Mouse (Mus musculus): ENCODE data around the gene Pced1b. TPM values are rescaled to one million over a fixed set of nuclear protein-coding genes. Genes with fewer than 3 reads are reported as not detected.
A peak's percentile ranks its signal among the peaks of the same experiment; 100 is the strongest.
"Not testable (repeated sequence)": the region's sequence is repeated elsewhere in the genome, so short reads cannot be mapped to it uniquely, and the experiment has no call there.

The Pced1b gene
- total RNA-seq (2014; rRNA removed) = 0.92 and 1.9 TPM in 2 replicates
- 4.1 and 5.6 TPM in 2 replicates for polyA plus RNA-seq (2012; rRNA removed)

DNA sequence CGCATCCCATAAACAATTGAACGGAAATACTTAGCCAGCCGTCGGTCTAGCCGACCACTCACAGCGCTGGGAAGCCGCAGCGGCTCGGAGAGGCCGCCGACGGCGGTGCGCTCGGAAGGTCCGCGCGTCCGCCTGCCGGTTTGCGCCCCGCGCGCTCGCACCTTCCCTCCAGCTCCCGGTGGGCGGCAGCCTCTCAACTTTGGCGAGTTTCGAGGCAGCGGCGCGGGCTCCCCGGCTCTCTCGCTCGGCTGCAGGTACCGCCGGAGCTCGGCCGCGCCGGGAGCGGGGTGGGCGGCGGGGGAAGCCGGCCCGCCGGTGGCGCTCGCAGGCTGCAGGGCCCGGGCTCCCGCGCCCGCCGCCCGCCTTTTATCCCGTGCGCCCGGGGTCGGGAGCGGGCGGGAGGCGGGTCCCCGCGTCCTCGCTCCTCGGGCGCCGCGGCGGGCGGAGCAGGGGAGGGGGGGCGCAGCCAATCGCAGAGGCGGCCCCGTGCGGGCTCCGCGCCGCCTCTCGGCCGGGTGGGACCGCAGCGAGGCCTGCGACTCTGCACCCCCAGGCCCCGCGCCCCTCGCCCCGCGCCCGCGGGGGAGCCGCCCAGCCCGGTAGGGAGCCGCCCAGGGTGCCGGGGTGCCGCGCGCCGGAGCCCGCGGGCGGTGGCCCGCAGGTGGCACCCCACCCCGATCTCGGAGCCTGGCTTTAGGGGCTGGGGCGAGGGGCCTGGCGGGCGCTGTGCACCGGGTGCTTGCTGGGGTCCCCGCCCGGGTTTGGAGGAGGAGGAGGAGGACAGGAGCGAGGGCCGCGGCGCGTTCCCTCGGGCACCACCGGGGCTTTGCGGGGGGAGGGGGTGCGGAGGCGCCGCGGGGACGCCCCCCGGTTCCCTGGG is at the start of gene Pced1b, which contains the start of gene Amigo2:
Gene Pced1b (plus strand): TSS at position 197 of the 880 bp plus-strand sequence.
Gene Amigo2 (minus strand): TSS at position 377 of the 880 bp plus-strand sequence.
- Histone ChIP-seq H3K36me3 (ENCODE audit: control insufficient read depth, insufficient read depth, low read length) (no peaks in the 10 kb centered on the region; the same call in 1 of the 2 replicates), H3K4me3 (ENCODE audit: insufficient read depth, low read depth, low read length) (peak within 1 kb of the TSS; percentile 98), H3K9ac (ENCODE audit: low read depth, low read length) (peak within 1 kb of the TSS; percentile 100), H3K27me3 (ENCODE audit: control insufficient read depth, insufficient read depth, low read length) (no peaks in the 10 kb centered on the region), H3K27ac (replicated peaks; ENCODE audit: insufficient read depth, low read depth, low read length) (peak within 1 kb of the TSS; percentile 83), H3K4me1 (ENCODE audit: control insufficient read depth, insufficient read depth, low read length) (0 out of 2 replicates have a peak, but pooled peaks cover 2% of the 10 kb centered on the region), H3K79me2 (ENCODE audit: control insufficient read depth, insufficient read depth, low read length) (peaks cover 16% of the 10 kb centered on the region; the same call in 1 of the 2 replicates)
- no peak for DNase-seq (ENCODE audit: extremely low read depth, low read depth, low spot score)
- TF ChIP-seq POLR2A (IDR thresholded peaks at IDR 0.05; ENCODE audit: extremely low read depth, insufficient read depth, low read length) (peak; percentile 43; the same call in 1 of the 2 replicates), CTCF (IDR thresholded peaks at IDR 0.05; ENCODE audit: low read depth, low read length) (no peak)
- 1% methylated on average over 110 of the region's 125 CpGs for WGBS

DNA sequence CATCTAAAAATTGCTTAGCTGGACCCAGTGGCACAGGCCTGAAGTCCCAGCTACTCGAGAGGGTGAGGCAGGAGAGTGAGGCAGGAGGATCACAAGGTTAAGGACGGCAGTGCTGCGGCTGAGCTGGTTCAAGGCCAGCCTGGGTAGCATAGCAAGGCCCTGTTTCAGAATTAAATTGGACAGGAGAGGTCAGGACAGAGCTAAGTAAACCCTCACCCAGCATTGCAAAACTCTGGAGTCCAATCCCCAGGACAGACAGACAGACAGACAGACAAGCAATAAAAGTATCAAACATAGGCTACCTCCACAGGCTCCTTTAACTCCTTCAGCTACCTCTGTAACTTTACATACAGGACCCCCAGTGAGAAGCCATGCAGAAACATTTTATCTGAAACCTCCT is 42.0 kb upstream of the Pced1b start:
- Histone ChIP-seq H3K36me3 (ENCODE audit: control insufficient read depth, insufficient read depth, low read length) (no peaks in the 10 kb centered on the region), H3K9ac (ENCODE audit: low read depth, low read length) (no peak overlapping the region), H3K4me1 (ENCODE audit: control insufficient read depth, insufficient read depth, low read length) (no peaks in the 10 kb centered on the region), H3K4me3 (ENCODE audit: insufficient read depth, low read depth, low read length) (no peak overlapping the region), H3K27me3 (ENCODE audit: control insufficient read depth, insufficient read depth, low read length) (no peaks in the 10 kb centered on the region), H3K27ac (replicated peaks; ENCODE audit: insufficient read depth, low read depth, low read length) (no peak overlapping the region), H3K79me2 (ENCODE audit: control insufficient read depth, insufficient read depth, low read length) (no peaks in the 10 kb centered on the region)
- peak; percentile 81 for DNase-seq (ENCODE audit: extremely low read depth, low read depth, low spot score)
- 16% methylated on average over 3 of the region's 3 CpGs for WGBS
- TF ChIP-seq POLR2A (IDR thresholded peaks at IDR 0.05; ENCODE audit: extremely low read depth, insufficient read depth, low read length) = no peak
- TF ChIP-seq CTCF (IDR thresholded peaks at IDR 0.05; ENCODE audit: low read depth, low read length) = peak; percentile 21; the same call in 1 of the 2 replicates

DNA sequence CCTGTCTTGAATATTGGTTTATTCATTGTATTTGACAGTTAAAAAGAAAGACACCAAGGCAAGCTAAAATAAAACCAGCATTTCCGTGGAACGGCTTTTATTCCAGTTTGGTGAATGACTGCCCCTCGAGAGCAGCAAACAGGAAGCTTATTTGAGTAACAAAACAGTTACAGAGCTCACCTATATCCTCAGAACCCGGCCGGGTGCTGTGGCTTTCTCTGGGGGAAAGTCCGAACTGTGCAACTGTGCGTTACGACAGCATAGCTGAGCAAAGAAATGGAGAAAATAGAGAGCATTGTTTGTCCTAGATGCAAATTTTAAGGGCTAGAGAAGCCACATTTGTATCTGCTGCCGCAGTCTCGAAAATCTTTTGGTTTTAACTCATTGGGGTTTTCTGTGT is 41.1 kb upstream of the Pced1b start:
- H3K36me3 ChIP-seq (ENCODE audit: control insufficient read depth, insufficient read depth, low read length) = no peaks in the 10 kb centered on the region
- no peak overlapping the region for H3K4me3 ChIP-seq (ENCODE audit: insufficient read depth, low read depth, low read length)
- no peaks in the 10 kb centered on the region for H3K27me3 ChIP-seq (ENCODE audit: control insufficient read depth, insufficient read depth, low read length)
- no peak overlapping the region for H3K27ac ChIP-seq (replicated peaks; ENCODE audit: insufficient read depth, low read depth, low read length)
- no peaks in the 10 kb centered on the region for H3K4me1 ChIP-seq (ENCODE audit: control insufficient read depth, insufficient read depth, low read length)
- WGBS = 34% methylated on average over 10 of the region's 10 CpGs
- H3K9ac ChIP-seq (ENCODE audit: low read depth, low read length) = no peak overlapping the region
- DNase-seq (ENCODE audit: extremely low read depth, low read depth, low spot score) = peak; percentile 57
- no peak for TF ChIP-seq CTCF (IDR thresholded peaks at IDR 0.05; ENCODE audit: low read depth, low read length)
- no peak for TF ChIP-seq POLR2A (IDR thresholded peaks at IDR 0.05; ENCODE audit: extremely low read depth, insufficient read depth, low read length)
- no peaks in the 10 kb centered on the region for H3K79me2 ChIP-seq (ENCODE audit: control insufficient read depth, insufficient read depth, low read length)

DNA sequence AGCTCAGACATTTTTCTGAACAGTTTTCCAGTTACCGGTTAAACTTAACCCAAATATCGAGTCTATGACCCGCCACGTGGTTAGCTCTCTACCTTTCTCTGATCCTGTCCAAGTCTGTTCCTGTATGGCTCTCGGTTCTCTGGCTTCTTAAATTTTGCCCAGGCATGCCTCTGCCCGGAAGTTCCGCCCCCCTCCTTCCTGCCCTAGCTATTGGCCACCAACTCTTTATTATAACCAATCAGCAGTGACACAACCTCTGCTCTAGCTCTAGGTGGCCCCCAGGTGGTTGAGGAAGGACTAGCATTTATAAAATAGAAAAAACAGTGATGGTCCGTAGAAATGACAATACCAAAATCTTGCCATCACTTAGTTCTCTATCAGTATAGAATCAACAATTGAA is 40.4 kb upstream of the Pced1b start:
- no peak for DNase-seq (ENCODE audit: extremely low read depth, low read depth, low spot score)
- Histone ChIP-seq H3K27ac (replicated peaks; ENCODE audit: insufficient read depth, low read depth, low read length) (no peak overlapping the region), H3K4me3 (ENCODE audit: insufficient read depth, low read depth, low read length) (no peak overlapping the region), H3K27me3 (ENCODE audit: control insufficient read depth, insufficient read depth, low read length) (no peaks in the 10 kb centered on the region), H3K4me1 (ENCODE audit: control insufficient read depth, insufficient read depth, low read length) (no peaks in the 10 kb centered on the region), H3K9ac (ENCODE audit: low read depth, low read length) (no peak overlapping the region), H3K79me2 (ENCODE audit: control insufficient read depth, insufficient read depth, low read length) (no peaks in the 10 kb centered on the region), H3K36me3 (ENCODE audit: control insufficient read depth, insufficient read depth, low read length) (no peaks in the 10 kb centered on the region)
- WGBS = 97% methylated on average over 8 of the region's 8 CpGs
- TF ChIP-seq CTCF (IDR thresholded peaks at IDR 0.05; ENCODE audit: low read depth, low read length) = no peak
- no peak for TF ChIP-seq POLR2A (IDR thresholded peaks at IDR 0.05; ENCODE audit: extremely low read depth, insufficient read depth, low read length)

DNA sequence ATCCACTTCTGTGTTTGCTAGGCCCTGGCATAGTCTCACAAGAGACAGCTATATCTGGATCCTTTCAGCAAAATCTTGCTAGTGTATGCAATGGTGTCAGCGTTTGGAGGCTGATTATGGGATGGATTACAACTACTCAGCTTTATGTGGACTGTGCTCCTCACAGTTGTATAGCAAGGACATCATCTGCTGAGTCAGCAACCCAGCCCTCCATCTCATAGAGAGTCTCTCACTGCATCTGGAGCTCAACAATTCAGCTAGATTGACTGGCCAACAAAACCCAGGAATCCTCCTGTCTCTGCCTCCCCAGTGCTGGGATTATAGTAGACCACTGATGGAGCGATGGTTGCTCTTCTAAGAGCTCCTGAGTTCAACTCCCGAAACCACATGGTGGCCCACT is 37.2 kb upstream of the Pced1b start:
- H3K9ac ChIP-seq (ENCODE audit: low read depth, low read length); H3K79me2 ChIP-seq (ENCODE audit: control insufficient read depth, insufficient read depth, low read length); H3K27ac ChIP-seq (replicated peaks; ENCODE audit: insufficient read depth, low read depth, low read length); H3K4me1 ChIP-seq (ENCODE audit: control insufficient read depth, insufficient read depth, low read length); H3K4me3 ChIP-seq (ENCODE audit: insufficient read depth, low read depth, low read length); H3K27me3 ChIP-seq (ENCODE audit: control insufficient read depth, insufficient read depth, low read length); DNase-seq (ENCODE audit: extremely low read depth, low read depth, low spot score); H3K36me3 ChIP-seq (ENCODE audit: control insufficient read depth, insufficient read depth, low read length): not testable (repeated sequence)
- WGBS = 85% methylated on average over 3 of the region's 3 CpGs
